Mouse (Mus musculus): ENCODE measurements around the gene Atg101. TPM values are rescaled to one million over a fixed set of nuclear protein-coding genes. Genes with fewer than 3 reads are reported as not detected.
A peak's percentile ranks its signal among the peaks of the same experiment; 100 is the strongest.

Gene Atg101
- polyA plus RNA-seq, 1 experiment from 2014 or later: 97.5 TPM

- Histone ChIP-seq H3K9me3 (replicated peaks) (no peaks in the 10 kb centered on the region), H3K27ac (peak overlapping the region; percentile 61; the same call in 1 of the 2 replicates), H3K36me3 (no peaks in the 10 kb centered on the region), H3K4me1 (peaks cover 43% of the 10 kb centered on the region), H3K27me3 (ENCODE audit: low read depth, poor library complexity, severe bottlenecking) (no peaks in the 10 kb centered on the region), H3K4me3 (peak overlapping the region; percentile 37)
- peak; percentile 88 for DNase-seq (ENCODE audit: low spot score)
- WGBS: 6% methylated on average over 11 of the region's 11 CpGs
These were observed 31.8 kb downstream of the Atg101 start for GRCm38 (mm10) chr15:101315832-101316231.

- H3K4me3 ChIP-seq: peak overlapping the region; percentile 37
- H3K27me3 ChIP-seq (ENCODE audit: low read depth, poor library complexity, severe bottlenecking): no peaks in the 10 kb centered on the region
- no peaks in the 10 kb centered on the region for H3K36me3 ChIP-seq
- no peak for DNase-seq (ENCODE audit: low spot score)
- H3K27ac ChIP-seq: peak overlapping the region; percentile 61; the same call in 1 of the 2 replicates
- 74% methylated on average over 13 of the region's 13 CpGs for WGBS
- H3K9me3 ChIP-seq (replicated peaks): no peaks in the 10 kb centered on the region
- H3K4me1 ChIP-seq: peaks cover 47% of the 10 kb centered on the region
These were observed 32.3 kb downstream of the Atg101 start for GRCm38 (mm10) chr15:101316279-101316912.

- H3K9me3 ChIP-seq (replicated peaks): no peaks in the 10 kb centered on the region
- H3K4me3 ChIP-seq: no peak overlapping the region
- H3K27me3 ChIP-seq (ENCODE audit: low read depth, poor library complexity, severe bottlenecking): no peaks in the 10 kb centered on the region
- H3K27ac ChIP-seq: peak overlapping the region; percentile 61; the same call in 1 of the 2 replicates
- no peak for DNase-seq (ENCODE audit: low spot score)
- H3K36me3 ChIP-seq: no peaks in the 10 kb centered on the region
- 68% methylated on average over 18 of the region's 18 CpGs for WGBS
- H3K4me1 ChIP-seq: peaks cover 47% of the 10 kb centered on the region
These were observed 33.1 kb downstream of the Atg101 start for GRCm38 (mm10) chr15:101316913-101317813.

- Histone ChIP-seq H3K9me3 (replicated peaks) (no peaks in the 10 kb centered on the region), H3K36me3 (no peaks in the 10 kb centered on the region), H3K4me1 (peaks cover 47% of the 10 kb centered on the region), H3K4me3 (no peak overlapping the region), H3K27me3 (ENCODE audit: low read depth, poor library complexity, severe bottlenecking) (no peaks in the 10 kb centered on the region; the same call in 1 of the 2 replicates), H3K27ac (no peak overlapping the region)
- 77% methylated on average over 2 of the region's 2 CpGs for WGBS
- DNase-seq (ENCODE audit: low spot score): no peak
These were observed 33.9 kb downstream of the Atg101 start for GRCm38 (mm10) chr15:101317814-101318500.

GRCm38 (mm10) chr15:101318889-101319765 lies 35.1 kb downstream of the Atg101 start:
- peak overlapping the region; percentile 30; the same call in 1 of the 2 replicates for H3K27ac ChIP-seq
- no peak for DNase-seq (ENCODE audit: low spot score)
- no peaks in the 10 kb centered on the region for H3K36me3 ChIP-seq
- peaks cover 47% of the 10 kb centered on the region for H3K4me1 ChIP-seq
- 72% methylated on average over 14 of the region's 14 CpGs for WGBS
- H3K27me3 ChIP-seq (ENCODE audit: low read depth, poor library complexity, severe bottlenecking): no peaks in the 10 kb centered on the region; the same call in 1 of the 2 replicates
- no peaks in the 10 kb centered on the region for H3K9me3 ChIP-seq (replicated peaks)
- no peak overlapping the region for H3K4me3 ChIP-seq

GRCm38 (mm10) chr15:101320010-101320617 lies 36.0 kb downstream of the Atg101 start:
- H3K4me1 ChIP-seq: peaks cover 47% of the 10 kb centered on the region
- no peak overlapping the region for H3K4me3 ChIP-seq
- DNase-seq (ENCODE audit: low spot score): no peak
- 91% methylated on average over 6 of the region's 6 CpGs for WGBS
- H3K36me3 ChIP-seq: no peaks in the 10 kb centered on the region
- H3K27me3 ChIP-seq (ENCODE audit: low read depth, poor library complexity, severe bottlenecking): no peaks in the 10 kb centered on the region; the same call in 1 of the 2 replicates
- H3K27ac ChIP-seq: no peak overlapping the region
- no peaks in the 10 kb centered on the region for H3K9me3 ChIP-seq (replicated peaks)

- Histone ChIP-seq H3K36me3 (no peaks in the 10 kb centered on the region), H3K27me3 (ENCODE audit: low read depth, poor library complexity, severe bottlenecking) (no peaks in the 10 kb centered on the region; the same call in 1 of the 2 replicates), H3K4me1 (peaks cover 44% of the 10 kb centered on the region), H3K4me3 (no peak overlapping the region), H3K9me3 (replicated peaks) (no peaks in the 10 kb centered on the region), H3K27ac (no peak overlapping the region)
- 58% methylated on average over 6 of the region's 6 CpGs for WGBS
- DNase-seq (ENCODE audit: low spot score): no peak
These were observed 36.6 kb downstream of the Atg101 start for GRCm38 (mm10) chr15:101320618-101321041.

- Histone ChIP-seq H3K27ac (no peak overlapping the region), H3K27me3 (ENCODE audit: low read depth, poor library complexity, severe bottlenecking) (no peaks in the 10 kb centered on the region; the same call in 1 of the 2 replicates), H3K4me3 (no peak overlapping the region), H3K36me3 (no peaks in the 10 kb centered on the region), H3K9me3 (replicated peaks) (no peaks in the 10 kb centered on the region), H3K4me1 (peaks cover 39% of the 10 kb centered on the region)
- 68% methylated on average over 5 of the region's 5 CpGs for WGBS
- no peak for DNase-seq (ENCODE audit: low spot score)
These were observed 37.1 kb downstream of the Atg101 start for GRCm38 (mm10) chr15:101321126-101321525.

- Histone ChIP-seq H3K27me3 (ENCODE audit: low read depth, poor library complexity, severe bottlenecking) (no peaks in the 10 kb centered on the region; the same call in 1 of the 2 replicates), H3K4me1 (peaks cover 30% of the 10 kb centered on the region), H3K4me3 (no peak overlapping the region), H3K36me3 (no peaks in the 10 kb centered on the region), H3K9me3 (replicated peaks) (no peaks in the 10 kb centered on the region), H3K27ac (no peak overlapping the region)
- 81% methylated on average over 5 of the region's 5 CpGs for WGBS
- DNase-seq (ENCODE audit: low spot score): no peak
These were observed 38.0 kb downstream of the Atg101 start for GRCm38 (mm10) chr15:101322106-101322505.

GRCm38 (mm10) chr15:101322640-101323039 lies 38.6 kb downstream of the Atg101 start:
- no peak for DNase-seq (ENCODE audit: low spot score)
- peaks cover 28% of the 10 kb centered on the region for H3K4me1 ChIP-seq
- no peak overlapping the region for H3K4me3 ChIP-seq
- WGBS: 89% methylated on average over 7 of the region's 7 CpGs
- H3K27ac ChIP-seq: no peak overlapping the region
- no peaks in the 10 kb centered on the region for H3K9me3 ChIP-seq (replicated peaks)
- no peaks in the 10 kb centered on the region for H3K36me3 ChIP-seq
- no peaks in the 10 kb centered on the region; the same call in 1 of the 2 replicates for H3K27me3 ChIP-seq (ENCODE audit: low read depth, poor library complexity, severe bottlenecking)

- Histone ChIP-seq H3K27me3 (ENCODE audit: low read depth, poor library complexity, severe bottlenecking) (no peaks in the 10 kb centered on the region; the same call in 1 of the 2 replicates), H3K4me1 (peaks cover 28% of the 10 kb centered on the region), H3K9me3 (replicated peaks) (no peaks in the 10 kb centered on the region), H3K36me3 (no peaks in the 10 kb centered on the region), H3K4me3 (no peak overlapping the region), H3K27ac (no peak overlapping the region)
- WGBS: 96% methylated on average over 5 of the region's 5 CpGs
- no peak for DNase-seq (ENCODE audit: low spot score)
These were observed 39.4 kb downstream of the Atg101 start for GRCm38 (mm10) chr15:101323511-101323910.
